Mouse (Mus musculus): ENCODE results near the gene Olfr473. TPM values are rescaled to one million over a fixed set of nuclear protein-coding genes. Genes with fewer than 3 reads are reported as not detected.
"Not testable (repeated sequence)": the region's sequence is repeated elsewhere in the genome, so short reads cannot be mapped to it uniquely, and the experiment has no call there.

Gene Olfr473
- total RNA-seq (2014; rRNA removed) (not detected in 2 replicates), polyA plus RNA-seq (2012; rRNA removed) (not detected in 2 replicates)

DNA sequence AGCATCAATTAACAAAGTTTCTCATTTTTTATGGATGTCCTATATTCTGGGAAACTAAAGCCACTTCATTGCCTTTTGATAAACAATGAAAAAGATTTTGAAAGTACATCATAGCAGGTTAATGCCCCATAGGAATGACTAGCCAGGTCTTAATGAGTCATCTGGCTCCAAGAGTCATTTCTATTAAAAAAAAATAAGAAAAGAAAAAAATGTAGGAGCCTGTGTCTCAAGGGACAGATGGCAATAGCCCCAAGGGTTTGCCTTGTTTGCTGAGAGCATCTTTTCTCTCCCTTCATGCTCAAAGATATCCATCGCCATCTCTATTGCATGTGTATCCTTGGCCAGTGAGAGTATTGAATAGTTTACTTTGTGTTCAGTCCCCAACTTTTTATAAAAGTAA lies at the start of gene Olfr473:
TSS of gene Olfr473 (plus strand) at position 301 of the 400 bp plus-strand sequence.
- WGBS, result 100% methylated on average over 1 of the region's 1 CpGs
- no peak for TF ChIP-seq CTCF (IDR thresholded peaks at IDR 0.05; ENCODE audit: low read depth, low read length)
- TF ChIP-seq POLR2A (IDR thresholded peaks at IDR 0.05; ENCODE audit: extremely low read depth, insufficient read depth, low read length), result no peak
- Histone ChIP-seq H3K27me3 (ENCODE audit: control insufficient read depth, insufficient read depth, low read length) (no peaks in the 10 kb centered on the region), H3K79me2 (ENCODE audit: control insufficient read depth, insufficient read depth, low read length) (no peaks in the 10 kb centered on the region), H3K9ac (ENCODE audit: low read depth, low read length) (no peak within 1 kb of the TSS), H3K4me3 (ENCODE audit: insufficient read depth, low read depth, low read length) (no peak within 1 kb of the TSS), H3K36me3 (ENCODE audit: control insufficient read depth, insufficient read depth, low read length) (no peaks in the 10 kb centered on the region), H3K4me1 (ENCODE audit: control insufficient read depth, insufficient read depth, low read length) (no peaks in the 10 kb centered on the region), H3K27ac (replicated peaks; ENCODE audit: insufficient read depth, low read depth, low read length) (no peak within 1 kb of the TSS)
- DNase-seq (ENCODE audit: extremely low read depth, low read depth, low spot score), result no peak

GRCm38 (mm10) chr7:107897602-107898001 lies 32.6 kb upstream of the Olfr473 start, which contains the start of gene Olfr472:
Gene Olfr472 (plus strand): TSS chr7:107897902.
- Histone ChIP-seq H3K79me2 (ENCODE audit: control insufficient read depth, insufficient read depth, low read length) (no peaks in the 10 kb centered on the region), H3K27ac (replicated peaks; ENCODE audit: insufficient read depth, low read depth, low read length) (no peak within 1 kb of the TSS), H3K9ac (ENCODE audit: low read depth, low read length) (no peak within 1 kb of the TSS), H3K4me1 (ENCODE audit: control insufficient read depth, insufficient read depth, low read length) (no peaks in the 10 kb centered on the region), H3K4me3 (ENCODE audit: insufficient read depth, low read depth, low read length) (no peak within 1 kb of the TSS), H3K27me3 (ENCODE audit: control insufficient read depth, insufficient read depth, low read length) (no peaks in the 10 kb centered on the region), H3K36me3 (ENCODE audit: control insufficient read depth, insufficient read depth, low read length) (no peaks in the 10 kb centered on the region)
- TF ChIP-seq CTCF (IDR thresholded peaks at IDR 0.05; ENCODE audit: low read depth, low read length) (no peak), POLR2A (IDR thresholded peaks at IDR 0.05; ENCODE audit: extremely low read depth, insufficient read depth, low read length) (no peak)
- no peak for DNase-seq (ENCODE audit: extremely low read depth, low read depth, low spot score)

- WGBS, result 94% methylated on average over 12 of the region's 12 CpGs
- not testable (repeated sequence) for H3K9ac ChIP-seq (ENCODE audit: low read depth, low read length); H3K27me3 ChIP-seq (ENCODE audit: control insufficient read depth, insufficient read depth, low read length); DNase-seq (ENCODE audit: extremely low read depth, low read depth, low spot score); H3K79me2 ChIP-seq (ENCODE audit: control insufficient read depth, insufficient read depth, low read length); H3K4me1 ChIP-seq (ENCODE audit: control insufficient read depth, insufficient read depth, low read length); H3K27ac ChIP-seq (replicated peaks; ENCODE audit: insufficient read depth, low read depth, low read length); H3K36me3 ChIP-seq (ENCODE audit: control insufficient read depth, insufficient read depth, low read length); H3K4me3 ChIP-seq (ENCODE audit: insufficient read depth, low read depth, low read length)
Measured at GRCm38 (mm10) chr7:107952539-107952938, 22.3 kb downstream of the Olfr473 start.

GRCm38 (mm10) chr7:107954343-107954742 lies 24.1 kb downstream of the Olfr473 start, which contains the start of gene Olfr474:
Gene Olfr474 (plus strand): TSS chr7:107954643.
- WGBS, result 82% methylated on average over 1 of the region's 1 CpGs
- TF ChIP-seq CTCF (IDR thresholded peaks at IDR 0.05; ENCODE audit: low read depth, low read length) (no peak), POLR2A (IDR thresholded peaks at IDR 0.05; ENCODE audit: extremely low read depth, insufficient read depth, low read length) (no peak)

GRCm38 (mm10) chr7:107964503-107964902 lies 34.3 kb downstream of the Olfr473 start, which contains the start of gene Olfr476:
Gene Olfr476 (plus strand): TSS chr7:107964803.
- Histone ChIP-seq H3K4me1 (ENCODE audit: control insufficient read depth, insufficient read depth, low read length) (no peaks in the 10 kb centered on the region), H3K4me3 (ENCODE audit: insufficient read depth, low read depth, low read length) (no peak within 1 kb of the TSS), H3K36me3 (ENCODE audit: control insufficient read depth, insufficient read depth, low read length) (no peaks in the 10 kb centered on the region), H3K79me2 (ENCODE audit: control insufficient read depth, insufficient read depth, low read length) (no peaks in the 10 kb centered on the region), H3K9ac (ENCODE audit: low read depth, low read length) (no peak within 1 kb of the TSS), H3K27me3 (ENCODE audit: control insufficient read depth, insufficient read depth, low read length) (no peaks in the 10 kb centered on the region), H3K27ac (replicated peaks; ENCODE audit: insufficient read depth, low read depth, low read length) (no peak within 1 kb of the TSS)
- no peak for DNase-seq (ENCODE audit: extremely low read depth, low read depth, low spot score)
- WGBS, result 36% methylated on average over 1 of the region's 1 CpGs
- TF ChIP-seq POLR2A (IDR thresholded peaks at IDR 0.05; ENCODE audit: extremely low read depth, insufficient read depth, low read length), result no peak
- no peak for TF ChIP-seq CTCF (IDR thresholded peaks at IDR 0.05; ENCODE audit: low read depth, low read length)

More at GRCm38 (mm10) chr7:107954343-107954742, 24.1 kb downstream of the Olfr473 start, which contains the start of gene Olfr474:
- H3K36me3 ChIP-seq (ENCODE audit: control insufficient read depth, insufficient read depth, low read length), result no peaks in the 10 kb centered on the region
- no peak within 1 kb of the TSS for H3K27ac ChIP-seq (replicated peaks; ENCODE audit: insufficient read depth, low read depth, low read length)
- no peaks in the 10 kb centered on the region for H3K4me1 ChIP-seq (ENCODE audit: control insufficient read depth, insufficient read depth, low read length)
- no peak within 1 kb of the TSS for H3K4me3 ChIP-seq (ENCODE audit: insufficient read depth, low read depth, low read length)
- no peaks in the 10 kb centered on the region for H3K79me2 ChIP-seq (ENCODE audit: control insufficient read depth, insufficient read depth, low read length)
- H3K9ac ChIP-seq (ENCODE audit: low read depth, low read length), result no peak within 1 kb of the TSS
- no peaks in the 10 kb centered on the region for H3K27me3 ChIP-seq (ENCODE audit: control insufficient read depth, insufficient read depth, low read length)
- DNase-seq (ENCODE audit: extremely low read depth, low read depth, low spot score), result no peak

Other genes with a start within 250 kb of the Olfr473 start
- gene Cyb5r2, start 172.4 kb upstream of the Olfr473 start, total RNA-seq (2014; rRNA removed), result 0.07 TPM in 1 of 2 replicates, not detected in the other
- gene Cyb5r2, start 172.4 kb upstream of the Olfr473 start, polyA plus RNA-seq (2012; rRNA removed), result 0.07 and 0.10 TPM in 2 replicates
- not detected in 2 replicates for gene Ovch2, start 129.2 kb upstream of the Olfr473 start, total RNA-seq (2014; rRNA removed)
- not detected in 2 replicates for gene Ovch2, start 129.2 kb upstream of the Olfr473 start, polyA plus RNA-seq (2012; rRNA removed)
- not detected in 2 replicates for gene Olfr467, start 118.2 kb upstream of the Olfr473 start, total RNA-seq (2014; rRNA removed)
- gene Olfr467, start 118.2 kb upstream of the Olfr473 start, polyA plus RNA-seq (2012; rRNA removed), result not detected in 2 replicates
- gene Olfr469, start 104.9 kb upstream of the Olfr473 start, total RNA-seq (2014; rRNA removed), result not detected in 2 replicates
- gene Olfr469, start 104.9 kb upstream of the Olfr473 start, polyA plus RNA-seq (2012; rRNA removed), result not detected in 2 replicates
- not detected in 2 replicates for gene Olfr470, start 83.0 kb upstream of the Olfr473 start, total RNA-seq (2014; rRNA removed)
- gene Olfr470, start 83.0 kb upstream of the Olfr473 start, polyA plus RNA-seq (2012; rRNA removed), result not detected in 2 replicates
- not detected in 2 replicates for gene Olfr472, start 32.5 kb upstream of the Olfr473 start, total RNA-seq (2014; rRNA removed)
- not detected in 2 replicates for gene Olfr472, start 32.5 kb upstream of the Olfr473 start, polyA plus RNA-seq (2012; rRNA removed)
- gene Olfr474, start 24.2 kb downstream of the Olfr473 start, total RNA-seq (2014; rRNA removed), result not detected in 2 replicates
- gene Olfr474, start 24.2 kb downstream of the Olfr473 start, polyA plus RNA-seq (2012; rRNA removed), result not detected in 2 replicates
- gene Olfr476, start 34.4 kb downstream of the Olfr473 start, total RNA-seq (2014; rRNA removed), result not detected in 2 replicates
- not detected in 2 replicates for gene Olfr476, start 34.4 kb downstream of the Olfr473 start, polyA plus RNA-seq (2012; rRNA removed)
- not detected in 2 replicates for gene Olfr477, start 56.2 kb downstream of the Olfr473 start, total RNA-seq (2014; rRNA removed)
- not detected in 2 replicates for gene Olfr477, start 56.2 kb downstream of the Olfr473 start, polyA plus RNA-seq (2012; rRNA removed)
- gene Olfr478, start 103.5 kb downstream of the Olfr473 start, total RNA-seq (2014; rRNA removed), result not detected in 2 replicates
- gene Olfr478, start 103.5 kb downstream of the Olfr473 start, polyA plus RNA-seq (2012; rRNA removed), result not detected in 2 replicates
- gene Olfr479, start 120.2 kb downstream of the Olfr473 start, total RNA-seq (2014; rRNA removed), result not detected in 2 replicates
- not detected in 2 replicates for gene Olfr479, start 120.2 kb downstream of the Olfr473 start, polyA plus RNA-seq (2012; rRNA removed)
- not detected in 2 replicates for gene Olfr480, start 136.9 kb downstream of the Olfr473 start, total RNA-seq (2014; rRNA removed)
- not detected in 2 replicates for gene Olfr480, start 136.9 kb downstream of the Olfr473 start, polyA plus RNA-seq (2012; rRNA removed)
- gene Olfr481, start 149.4 kb downstream of the Olfr473 start, total RNA-seq (2014; rRNA removed), result not detected in 2 replicates
- not detected in 2 replicates for gene Olfr481, start 149.4 kb downstream of the Olfr473 start, polyA plus RNA-seq (2012; rRNA removed)
- gene Olfr482, start 167.1 kb downstream of the Olfr473 start, total RNA-seq (2014; rRNA removed), result not detected in 2 replicates
- gene Olfr482, start 167.1 kb downstream of the Olfr473 start, polyA plus RNA-seq (2012; rRNA removed), result not detected in 2 replicates
- not detected in 2 replicates for gene Olfr483, start 170.4 kb downstream of the Olfr473 start, total RNA-seq (2014; rRNA removed)
- not detected in 2 replicates for gene Olfr483, start 170.4 kb downstream of the Olfr473 start, polyA plus RNA-seq (2012; rRNA removed)
- gene Olfr484, start 197.0 kb downstream of the Olfr473 start, total RNA-seq (2014; rRNA removed), result not detected in 2 replicates
- gene Olfr484, start 197.0 kb downstream of the Olfr473 start, polyA plus RNA-seq (2012; rRNA removed), result not detected in 2 replicates
- not detected in 2 replicates for gene Olfr485, start 229.4 kb downstream of the Olfr473 start, total RNA-seq (2014; rRNA removed)
- not detected in 2 replicates for gene Olfr485, start 229.4 kb downstream of the Olfr473 start, polyA plus RNA-seq (2012; rRNA removed)
- not detected in 2 replicates for gene Olfr486, start 242.3 kb downstream of the Olfr473 start, total RNA-seq (2014; rRNA removed)
- not detected in 2 replicates for gene Olfr486, start 242.3 kb downstream of the Olfr473 start, polyA plus RNA-seq (2012; rRNA removed)

Measured in liver, adult 2 months (tissue).